Mouse (Mus musculus) cortical plate, adult 2 months (tissue): ENCODE measurements around the gene Jak2.

ENCODE experiments used
- CTCF ChIP-seq: fragments of 200-500 bp; IDR thresholded peaks from 2 replicates; pipeline ENCODE4 v1.5.1; 2011; ENCODE audit warnings: mild to moderate bottlenecking, control low read depth, low read length; ENCODE audit not compliant: insufficient read depth; ENCODE audit errors: extremely low read depth
- POLR2A ChIP-seq: fragments of 200-500 bp; IDR thresholded peaks from 2 replicates; pipeline ENCODE4 v1.6.1; 2011; ENCODE audit warnings: mild to moderate bottlenecking, low read length, control low read depth; ENCODE audit not compliant: insufficient read depth; ENCODE audit errors: extremely low read depth

DNA sequence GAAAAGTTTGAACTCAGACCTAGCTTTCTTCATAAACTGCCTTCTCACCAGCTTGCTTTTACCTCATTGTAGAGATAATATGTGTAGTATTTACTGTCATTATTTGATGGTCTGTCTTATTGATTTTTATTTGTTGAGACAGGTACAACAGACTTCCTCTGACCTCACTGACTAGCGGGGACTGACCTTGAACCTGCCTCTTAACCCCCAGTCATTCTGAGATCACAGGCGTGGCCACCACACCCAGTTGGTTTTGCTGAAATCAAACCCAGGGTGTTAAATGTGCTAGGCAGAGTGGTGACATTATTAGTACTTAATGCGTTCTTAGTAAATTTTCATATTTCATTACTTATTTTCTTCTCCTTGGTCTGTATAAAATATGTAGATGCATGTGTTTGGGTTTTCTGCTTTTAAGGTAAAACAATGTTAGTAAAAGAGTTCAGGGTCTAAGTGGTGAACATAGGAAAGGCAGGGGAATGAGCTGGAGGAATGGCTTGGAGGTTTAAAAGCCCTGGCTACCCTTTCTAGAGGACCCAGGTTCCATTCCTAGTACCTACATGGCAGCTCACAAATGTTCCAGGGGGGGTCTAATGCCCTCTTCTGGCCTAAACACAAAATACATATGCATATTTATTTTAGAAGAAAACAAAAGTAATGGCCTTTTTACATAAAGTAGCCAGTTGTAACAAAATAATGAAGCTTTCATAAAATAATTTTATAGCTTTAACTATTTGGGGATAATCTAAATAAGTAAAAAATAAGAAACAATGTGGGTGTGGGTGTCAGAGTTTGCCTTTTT lies 20.6 kb downstream of the Jak2 start:
- no peak for TF ChIP-seq CTCF
- no peak for TF ChIP-seq POLR2A
